Mouse (Mus musculus): ENCODE measurements around the gene Abcc10. TPM values are rescaled to one million over a fixed set of nuclear protein-coding genes. Genes with fewer than 3 reads are reported as not detected.

Abcc10 gene
- polyA plus RNA-seq, 1 experiment from 2014 or later, result 8.3 TPM

DNA sequence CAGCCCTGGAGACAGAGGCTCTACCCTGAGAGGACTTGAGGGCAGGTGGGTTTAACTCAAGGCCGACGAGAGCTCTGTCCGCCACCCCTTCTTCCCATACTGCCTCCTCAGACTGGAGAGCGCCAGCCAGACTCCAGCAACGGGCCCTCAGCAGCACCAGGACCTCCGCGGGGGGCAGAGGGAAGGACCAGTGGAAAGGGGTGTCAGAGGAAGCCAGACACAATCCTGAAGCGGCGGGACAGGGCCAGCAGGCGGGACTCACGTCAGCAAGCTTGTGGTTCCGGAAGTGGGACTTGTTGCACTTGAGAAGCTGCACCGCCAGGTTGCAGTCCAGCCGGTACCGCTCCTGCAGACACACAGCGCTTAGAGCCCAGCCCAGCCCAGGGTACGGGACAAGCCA lies 68.5 kb downstream of the Abcc10 start:
- Histone ChIP-seq H3K9me3 (ENCODE audit: control insufficient read depth, low read length) (no peaks in the 10 kb centered on the region; the same call in 1 of the 2 replicates), H3K4me1 (replicated peaks; ENCODE audit: control insufficient read depth, insufficient read depth, low read length) (no peaks in the 10 kb centered on the region), H3K27ac (ENCODE audit: low read depth, low read length) (no peak overlapping the region), H3K36me3 (ENCODE audit: control insufficient read depth, insufficient read depth, low read length) (peaks cover 16% of the 10 kb centered on the region), H3K4me2 (ENCODE audit: low read depth, low read length, severe bottlenecking) (no peak overlapping the region), H3K4me3 (ENCODE audit: low read depth, low read length) (no peak overlapping the region), H3K27me3 (ENCODE audit: control insufficient read depth, insufficient read depth, low read length) (peaks cover 5% of the 10 kb centered on the region; the same call in 1 of the 2 replicates), H3K9ac (ENCODE audit: low read length) (no peak overlapping the region)
- no peak for DNase-seq (ENCODE audit: low spot score)
- ATAC-seq (replicated peaks; ENCODE audit: low FRiP score), result no peak
- 88% methylated on average over 17 of the region's 17 CpGs for WGBS

DNA sequence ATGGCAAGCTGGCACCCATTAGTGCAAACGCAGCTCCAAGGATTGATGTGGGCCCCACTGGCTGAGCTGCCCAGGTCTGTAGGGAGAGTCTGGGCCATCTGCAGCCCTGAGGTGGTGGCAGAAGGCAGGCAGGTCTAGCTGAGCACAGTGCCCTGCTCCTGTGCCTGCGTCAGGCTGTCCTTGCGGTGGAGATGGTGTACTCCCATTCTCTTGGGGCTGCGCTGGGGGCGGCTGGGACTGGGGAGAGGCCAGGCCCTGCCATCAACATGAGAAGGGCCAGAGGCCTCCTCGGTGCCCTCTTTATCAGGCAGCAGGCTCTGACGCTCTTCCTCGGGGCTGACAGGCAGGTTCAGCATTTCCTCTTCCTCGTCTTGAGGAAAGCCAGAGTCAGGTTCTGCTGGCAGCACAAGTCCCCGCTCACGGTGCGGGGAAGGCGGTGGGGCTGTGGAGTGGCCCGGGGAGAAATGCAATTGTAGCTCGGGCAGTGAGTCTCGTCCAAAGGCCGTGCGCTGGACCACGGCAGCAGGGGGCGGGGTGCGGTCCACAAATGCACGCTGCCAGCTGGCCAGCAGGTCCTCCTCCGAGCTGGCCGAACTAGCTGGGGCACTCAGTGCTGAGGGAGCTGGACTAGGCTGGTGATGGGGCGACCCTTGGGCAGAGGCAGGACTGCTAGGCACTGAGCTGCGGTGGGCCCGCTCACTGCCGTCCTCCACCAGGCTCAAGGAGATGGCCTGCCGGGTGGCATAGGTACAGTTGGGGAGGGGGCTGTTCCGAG lies 69.7 kb downstream of the Abcc10 start:
- Histone ChIP-seq H3K9me3 (ENCODE audit: control insufficient read depth, low read length) (no peaks in the 10 kb centered on the region; the same call in 1 of the 2 replicates), H3K4me3 (ENCODE audit: low read depth, low read length) (no peak overlapping the region), H3K27me3 (ENCODE audit: control insufficient read depth, insufficient read depth, low read length) (peaks cover 5% of the 10 kb centered on the region; the same call in 1 of the 2 replicates), H3K36me3 (ENCODE audit: control insufficient read depth, insufficient read depth, low read length) (peaks cover 12% of the 10 kb centered on the region), H3K4me2 (ENCODE audit: low read depth, low read length, severe bottlenecking) (no peak overlapping the region), H3K27ac (ENCODE audit: low read depth, low read length) (no peak overlapping the region), H3K9ac (ENCODE audit: low read length) (no peak overlapping the region), H3K4me1 (replicated peaks; ENCODE audit: control insufficient read depth, insufficient read depth, low read length) (0 out of 2 replicates have a peak, but pooled peaks cover under 1% of the 10 kb centered on the region)
- ATAC-seq (replicated peaks; ENCODE audit: low FRiP score) (no peak), DNase-seq (ENCODE audit: low spot score) (no peak)
- 88% methylated on average over 30 of the region's 30 CpGs for whole genome bisulfite sequencing

DNA sequence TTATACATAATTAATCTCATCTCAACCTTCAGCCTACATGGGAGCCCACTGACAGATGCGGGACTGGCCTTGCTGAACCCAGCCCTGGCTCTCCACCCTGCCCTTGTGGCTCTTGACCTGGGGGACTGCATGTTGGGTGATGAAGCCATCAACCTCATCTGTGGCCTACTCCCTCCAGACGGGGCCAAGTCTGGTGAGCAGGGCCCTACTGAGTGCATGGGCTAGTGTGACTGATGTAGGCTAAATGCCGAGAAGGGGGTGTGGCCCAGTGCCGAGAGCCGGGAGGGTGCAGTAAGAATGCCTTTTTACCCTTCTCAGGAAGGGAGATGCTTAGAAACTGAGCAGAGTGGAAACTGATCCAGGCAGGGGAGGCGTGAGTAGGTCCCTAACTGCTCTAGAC lies 73.0 kb downstream of the Abcc10 start:
- Histone ChIP-seq H3K4me2 (ENCODE audit: low read depth, low read length, severe bottlenecking) (no peak overlapping the region), H3K4me1 (replicated peaks; ENCODE audit: control insufficient read depth, insufficient read depth, low read length) (0 out of 2 replicates have a peak, but pooled peaks cover 2% of the 10 kb centered on the region), H3K36me3 (ENCODE audit: control insufficient read depth, insufficient read depth, low read length) (peaks cover 9% of the 10 kb centered on the region; the same call in 1 of the 2 replicates), H3K4me3 (ENCODE audit: low read depth, low read length) (no peak overlapping the region), H3K27me3 (ENCODE audit: control insufficient read depth, insufficient read depth, low read length) (peaks cover 5% of the 10 kb centered on the region; the same call in 1 of the 2 replicates), H3K9me3 (ENCODE audit: control insufficient read depth, low read length) (no peaks in the 10 kb centered on the region; the same call in 1 of the 2 replicates), H3K9ac (ENCODE audit: low read length) (no peak overlapping the region), H3K27ac (ENCODE audit: low read depth, low read length) (no peak overlapping the region)
- 31% methylated on average over 6 of the region's 6 CpGs for WGBS
- ATAC-seq (replicated peaks; ENCODE audit: low FRiP score), result no peak
- DNase-seq (ENCODE audit: low spot score), result no peak

DNA sequence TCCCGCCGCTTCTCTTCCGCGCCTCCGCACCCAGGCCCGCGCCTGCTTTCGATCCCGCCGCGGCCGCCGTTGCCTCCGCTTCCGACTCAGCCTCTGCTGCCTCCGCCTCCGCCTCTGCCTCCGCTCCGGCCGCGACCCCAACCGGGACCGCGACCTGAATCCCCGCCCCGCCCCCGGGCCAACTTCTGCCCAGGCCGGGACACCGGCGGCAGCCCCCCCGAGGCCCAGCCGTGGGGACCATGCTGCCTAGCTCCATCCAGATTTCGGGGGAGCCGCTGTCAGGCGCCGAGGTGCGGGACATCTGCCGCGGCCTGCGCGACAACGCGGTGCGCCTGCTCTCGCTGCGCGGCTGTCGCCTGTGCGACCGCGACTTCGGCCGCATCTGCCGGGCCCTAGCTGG lies 74.0 kb downstream of the Abcc10 start:
- Histone ChIP-seq H3K9me3 (ENCODE audit: control insufficient read depth, low read length) (no peaks in the 10 kb centered on the region; the same call in 1 of the 2 replicates), H3K27ac (ENCODE audit: low read depth, low read length) (no peak overlapping the region), H3K36me3 (ENCODE audit: control insufficient read depth, insufficient read depth, low read length) (peaks cover 4% of the 10 kb centered on the region; the same call in 1 of the 2 replicates), H3K27me3 (ENCODE audit: control insufficient read depth, insufficient read depth, low read length) (peaks cover 5% of the 10 kb centered on the region; the same call in 1 of the 2 replicates), H3K4me3 (ENCODE audit: low read depth, low read length) (peak overlapping the region; percentile 61), H3K4me1 (replicated peaks; ENCODE audit: control insufficient read depth, insufficient read depth, low read length) (peaks cover 3% of the 10 kb centered on the region; the same call in 1 of the 2 replicates), H3K9ac (ENCODE audit: low read length) (peak overlapping the region; percentile 72), H3K4me2 (ENCODE audit: low read depth, low read length, severe bottlenecking) (peak overlapping the region; percentile 99)
- DNase-seq (ENCODE audit: low spot score), result no peak
- ATAC-seq (replicated peaks; ENCODE audit: low FRiP score), result no peak; the same call in none of the 2 replicates
- 1% methylated on average over 39 of the region's 54 CpGs for WGBS

DNA sequence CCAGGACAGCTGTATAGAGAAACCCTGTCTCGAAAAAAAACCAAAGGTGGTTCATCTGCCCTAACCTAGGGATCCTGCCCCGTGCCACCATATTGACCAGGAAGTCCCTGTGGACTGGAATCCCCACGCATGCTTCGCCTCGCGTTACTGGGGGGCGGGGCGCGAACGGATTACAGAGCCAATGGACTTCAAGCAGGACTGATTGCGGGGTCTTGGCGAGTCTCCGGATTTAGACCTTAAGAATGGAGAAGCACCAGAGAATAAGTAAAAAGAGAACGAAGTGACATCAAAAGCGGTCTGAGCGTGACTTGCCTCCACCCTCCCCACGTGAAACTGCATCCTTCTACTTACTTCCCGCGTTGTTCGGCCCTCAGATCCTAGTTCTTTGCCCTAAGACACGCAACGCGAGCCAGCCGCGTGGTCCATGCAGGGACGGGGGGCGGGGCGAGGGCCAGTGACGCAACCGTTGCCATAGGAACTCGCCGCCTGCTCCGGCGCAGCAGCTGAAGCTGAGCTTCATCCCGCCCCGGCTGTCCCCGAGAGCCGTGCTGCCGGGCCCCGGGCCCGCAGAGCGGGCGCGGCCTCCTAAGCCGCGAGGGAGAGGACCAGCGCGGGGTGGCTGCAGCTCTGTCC lies 74.6 kb downstream of the Abcc10 start, which contains the start of gene Lrrc73:
Lrrc73 (plus strand) TSS at position 80 of the 633 bp plus-strand sequence.
- 2% methylated on average over 40 of the region's 48 CpGs for WGBS
- peak; percentile 91 for ATAC-seq (replicated peaks; ENCODE audit: low FRiP score)
- H3K36me3 ChIP-seq (ENCODE audit: control insufficient read depth, insufficient read depth, low read length), result peaks cover 4% of the 10 kb centered on the region; the same call in 1 of the 2 replicates

More for the DNA sequence above, 74.6 kb downstream of the Abcc10 start, which contains the start of gene Lrrc73:
- H3K4me1 ChIP-seq (replicated peaks; ENCODE audit: control insufficient read depth, insufficient read depth, low read length), result peaks cover 9% of the 10 kb centered on the region; the same call in 1 of the 2 replicates
- H3K9ac ChIP-seq (ENCODE audit: low read length), result peak within 1 kb of the TSS; percentile 72
- H3K27me3 ChIP-seq (ENCODE audit: control insufficient read depth, insufficient read depth, low read length), result peaks cover 5% of the 10 kb centered on the region; the same call in 1 of the 2 replicates
- H3K4me2 ChIP-seq (ENCODE audit: low read depth, low read length, severe bottlenecking), result peak within 1 kb of the TSS; percentile 99
- no peaks in the 10 kb centered on the region; the same call in 1 of the 2 replicates for H3K9me3 ChIP-seq (ENCODE audit: control insufficient read depth, low read length)
- H3K27ac ChIP-seq (ENCODE audit: low read depth, low read length), result no peak within 1 kb of the TSS
- peak; percentile 95 for DNase-seq (ENCODE audit: low spot score)
- peak within 1 kb of the TSS; percentile 61 for H3K4me3 ChIP-seq (ENCODE audit: low read depth, low read length)

Other genes starting within 250 kb of the Abcc10 start
- 119 and 127 TPM in 2 replicates for gene Mrps18a, start 217.4 kb downstream of the Abcc10 start, polyA plus RNA-seq (2014; fragmentation: Nextera tagmentation; extraction: Ambion mirVana)
- 14.1 and 15.6 TPM in 2 replicates for gene Rsph9, start 184.1 kb downstream of the Abcc10 start, polyA plus RNA-seq (2014; fragmentation: Nextera tagmentation; extraction: Ambion mirVana)
- gene Mad2l1bp, start 174.8 kb downstream of the Abcc10 start, polyA plus RNA-seq (2014; fragmentation: Nextera tagmentation; extraction: Ambion mirVana), result 33.7 and 35.4 TPM in 2 replicates
- 28.7 and 32.6 TPM in 2 replicates for gene Gtpbp2, start 167.3 kb downstream of the Abcc10 start, polyA plus RNA-seq (2014; fragmentation: Nextera tagmentation; extraction: Ambion mirVana)
- 14.0 and 14.3 TPM in 2 replicates for gene Polh, start 125.7 kb downstream of the Abcc10 start, polyA plus RNA-seq (2014; fragmentation: Nextera tagmentation; extraction: Ambion mirVana)
- gene Xpo5, start 125.6 kb downstream of the Abcc10 start, polyA plus RNA-seq (2014; fragmentation: Nextera tagmentation; extraction: Ambion mirVana), result 76.7 and 79.7 TPM in 2 replicates
- gene Polr1c, start 80.3 kb downstream of the Abcc10 start, polyA plus RNA-seq (2014; fragmentation: Nextera tagmentation; extraction: Ambion mirVana), result 111 and 118 TPM in 2 replicates
- gene Yipf3, start 80.3 kb downstream of the Abcc10 start, polyA plus RNA-seq (2014; fragmentation: Nextera tagmentation; extraction: Ambion mirVana), result 57.8 and 75.5 TPM in 2 replicates
- 2.3 and 3.8 TPM in 2 replicates for gene Lrrc73, start 74.8 kb downstream of the Abcc10 start, polyA plus RNA-seq (2014; fragmentation: Nextera tagmentation; extraction: Ambion mirVana)
- 62.6 and 63.4 TPM in 2 replicates for gene Tjap1, start 45.3 kb downstream of the Abcc10 start, polyA plus RNA-seq (2014; fragmentation: Nextera tagmentation; extraction: Ambion mirVana)
- gene Dlk2, start 30.9 kb downstream of the Abcc10 start, polyA plus RNA-seq (2014; fragmentation: Nextera tagmentation; extraction: Ambion mirVana), result 1.2 and 1.5 TPM in 2 replicates
- 16.4 and 17.0 TPM in 2 replicates for gene Zfp318, start 55.4 kb upstream of the Abcc10 start, polyA plus RNA-seq (2014; fragmentation: Nextera tagmentation; extraction: Ambion mirVana)
- gene Crip3, start 100.6 kb upstream of the Abcc10 start, polyA plus RNA-seq (2014; fragmentation: Nextera tagmentation; extraction: Ambion mirVana), result 0.28 and 0.52 TPM in 2 replicates
- not detected in 2 replicates for gene Slc22a7, start 110.1 kb upstream of the Abcc10 start, polyA plus RNA-seq (2014; fragmentation: Nextera tagmentation; extraction: Ambion mirVana)
- 3.5 TPM in 2 replicates for gene Ttbk1, start 159.3 kb upstream of the Abcc10 start, polyA plus RNA-seq (2014; fragmentation: Nextera tagmentation; extraction: Ambion mirVana)
- gene Dnph1, start 168.4 kb upstream of the Abcc10 start, polyA plus RNA-seq (2014; fragmentation: Nextera tagmentation; extraction: Ambion mirVana), result 87.6 and 89.0 TPM in 2 replicates
- gene Cul9, start 218.0 kb upstream of the Abcc10 start, polyA plus RNA-seq (2014; fragmentation: Nextera tagmentation; extraction: Ambion mirVana), result 3.4 and 4.0 TPM in 2 replicates
- 5.0 and 5.2 TPM in 2 replicates for gene Srf, start 227.8 kb upstream of the Abcc10 start, polyA plus RNA-seq (2014; fragmentation: Nextera tagmentation; extraction: Ambion mirVana)